9 mouse cellular contexts compared by ENCODE assay signal in the genomic region with DNA sequence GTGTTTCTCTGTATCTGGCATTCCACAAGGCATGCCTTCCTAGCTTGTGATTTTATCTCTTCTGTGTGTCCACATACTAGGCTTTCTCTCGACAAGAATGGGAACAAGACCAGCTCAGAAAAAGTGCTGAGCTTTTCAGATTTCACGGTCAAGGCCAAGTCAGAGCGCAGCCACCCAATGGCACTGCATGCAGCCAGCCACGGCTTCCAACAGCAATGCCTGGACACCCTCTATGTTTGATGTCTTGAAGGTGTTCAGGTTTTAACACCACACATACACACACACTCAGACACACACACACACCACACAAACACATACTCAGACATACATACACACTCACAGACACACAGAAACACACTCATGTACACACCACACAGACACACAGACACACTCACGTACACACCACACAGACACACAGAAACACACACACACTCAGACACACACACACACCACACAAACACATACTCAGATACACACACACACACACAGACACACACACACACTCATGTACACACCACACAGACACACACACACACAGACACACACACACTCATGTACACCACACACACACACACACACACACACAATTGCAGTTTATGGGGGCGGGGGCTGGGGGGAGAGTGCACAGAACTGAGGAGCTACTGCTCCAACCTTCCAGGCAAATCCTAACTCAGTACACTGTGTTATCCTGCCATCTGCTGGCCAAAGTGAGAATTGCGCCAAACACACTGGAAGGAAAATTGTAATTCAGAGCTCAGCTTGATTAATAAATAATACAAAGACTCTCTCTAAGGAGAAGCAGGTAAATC. TPM values are rescaled to one million over a fixed set of nuclear protein-coding genes. Genes with fewer than 3 reads are reported as not detected.
DNase-seq lines count a peak whose midpoint lies in the region; TF ChIP-seq lines count a peak whose summit lies in the region.
"Had no signal": no experiment of that assay in that cellular context is flagged by ENCODE, and none has a peak within 500 bp of the region (broad histone marks: within the 10 kb centered on the region; RNA-seq: fewer than 3 reads in every experiment).

No protein-coding gene starts in this region.

- no peak for TF ChIP-seq EP300 in ES-Bruce4 (IDR thresholded peaks at IDR 0.05; ENCODE audit: insufficient read depth, low read depth, low read length)

- no peaks in the 10 kb centered on the region for H3K4me1 ChIP-seq in ES-Bruce4 (ENCODE audit: control insufficient read depth, insufficient read depth, low read length)
- H3K4me1 ChIP-seq in bone marrow, adult 2 months (ENCODE audit: control insufficient read depth, insufficient read depth, low read length): peaks cover 2% of the 10 kb centered on the region
- 0 out of 2 replicates have a peak, but pooled peaks cover 2% of the 10 kb centered on the region for H3K4me1 ChIP-seq in embryonic fibroblast, embryonic 13.5 days (ENCODE audit: control insufficient read depth, insufficient read depth, low read length)
- H3K4me1 ChIP-seq: liver, embryonic 15.5 days had no signal

- intact Hi-C loops in heart, postnatal 36 days (cut with DNase I): loop anchor here (1.0 to 10.0 kb wide), 5 partner anchors 147 to 1049 kb away; partner anchors contain the start of genes Bend7 and Prpf18

- H3K27me3 ChIP-seq in ES-Bruce4 (ENCODE audit: control insufficient read depth, insufficient read depth, low read length, poor library complexity, severe bottlenecking): no peaks in the 10 kb centered on the region
- H3K27me3 ChIP-seq: liver, embryonic 15.5 days had no signal

- H3K27ac ChIP-seq in ES-Bruce4 (ENCODE audit: insufficient read depth, low read length): no peak overlapping the region
- no peak overlapping the region for H3K27ac ChIP-seq in bone marrow, adult 2 months (ENCODE audit: control insufficient read depth, insufficient read depth, low read depth, low read length, poor library complexity)
- no peak overlapping the region for H3K27ac ChIP-seq in embryonic fibroblast, embryonic 13.5 days (ENCODE audit: insufficient read depth, low read length)
- H3K27ac ChIP-seq: liver, embryonic 15.5 days had no signal

- TF ChIP-seq POLR2A in ES-Bruce4 (IDR thresholded peaks at IDR 0.05; ENCODE audit: insufficient read depth, low read length): no peak
- no peak for TF ChIP-seq POLR2A in bone marrow, adult 2 months (IDR thresholded peaks at IDR 0.05; ENCODE audit: borderline replicate concordance, control insufficient read depth, low read depth, low read length)
- peak; percentile 46; the same call in 1 of the 2 replicates for TF ChIP-seq POLR2A in embryonic fibroblast, embryonic 13.5 days (IDR thresholded peaks at IDR 0.05; ENCODE audit: low read depth, low read length)

- no peak overlapping the region for H3K4me3 ChIP-seq in ES-Bruce4 (ENCODE audit: low read depth, low read length)
- no peak overlapping the region for H3K4me3 ChIP-seq in bone marrow, adult 2 months (replicated peaks; ENCODE audit: control insufficient read depth, low read depth, low read length)
- no peak overlapping the region for H3K4me3 ChIP-seq in embryonic fibroblast, embryonic 13.5 days (ENCODE audit: insufficient read depth, low read length)
- H3K4me3 ChIP-seq: liver, embryonic 15.5 days had no signal

- TF ChIP-seq CTCF in ES-Bruce4 (IDR thresholded peaks at IDR 0.05; ENCODE audit: low read depth, low read length): peak; percentile 55
- peak; percentile 66 for TF ChIP-seq CTCF in bone marrow, adult 2 months (IDR thresholded peaks at IDR 0.05; ENCODE audit: control insufficient read depth, insufficient read depth, low read length)
- TF ChIP-seq CTCF in embryonic fibroblast, embryonic 13.5 days (IDR thresholded peaks at IDR 0.05; ENCODE audit: borderline replicate concordance, insufficient read depth, low read length): peak; percentile 46; the same call in 1 of the 2 replicates

- DNase-seq in heart, postnatal 36 days: peak; percentile 74 to 87
- peak; percentile 61 to 85 for DNase-seq in layer of hippocampus, adult 18-20 months (ENCODE audit: low spot score in 2 of 2)
- DNase-seq in lung, postnatal 10 days: peak; percentile 84
- DNase-seq in ovary, postnatal 36 days (ENCODE audit: low spot score): peak; percentile 73
- peak; percentile 63 for DNase-seq in thymus, postnatal 14 days

- H3K9me3 ChIP-seq in ES-Bruce4 (replicated peaks; ENCODE audit: control insufficient read depth, insufficient read depth, low read length, poor library complexity, severe bottlenecking): no peaks in the 10 kb centered on the region
- H3K9me3 ChIP-seq: liver, embryonic 15.5 days had no signal

- H3K9ac ChIP-seq in ES-Bruce4 (ENCODE audit: low read depth, poor library complexity, severe bottlenecking): no peak overlapping the region
- H3K9ac ChIP-seq: liver, embryonic 15.5 days had no signal

- 48% methylated on average over 7 of the region's 7 CpGs for WGBS in bone marrow, adult 2 months

- no peaks in the 10 kb centered on the region for H3K36me3 ChIP-seq in ES-Bruce4 (ENCODE audit: control insufficient read depth, insufficient read depth, low read length, poor library complexity, severe bottlenecking)
- H3K36me3 ChIP-seq: liver, embryonic 15.5 days had no signal

RNA-seq across cellular contexts. Expression of gene Sephs1, which starts 17.2 kb away (rescaled TPM):
- 59.5 and 61.4 TPM in 2 replicates for polyA plus RNA-seq in ES-Bruce4 (2011; ENCODE audit: insufficient read depth, insufficient read length, low read depth, missing spikeins)
- 15.7 and 17.7 TPM in 2 replicates for polyA plus RNA-seq in bone marrow, adult 2 months (2011; ENCODE audit: insufficient read depth, insufficient read length, low replicate concordance, missing spikeins)
- polyA plus RNA-seq in embryonic fibroblast, embryonic 13.5 days (2011; ENCODE audit: insufficient read length, low read depth, missing spikeins): 45.2 and 69.5 TPM in 2 replicates
- total RNA-seq in heart, postnatal 36 days (2021): 10 to 100 TPM; 13.7 to 16.1 TPM
- total RNA-seq in layer of hippocampus, adult 18-20 months (2021): 10 to 100 TPM; 18.5 to 20.2 TPM

RNA-seq across cellular contexts. Expression of gene Phyh, which starts 54.6 kb away (rescaled TPM):
- polyA plus RNA-seq in ES-Bruce4 (2011; ENCODE audit: insufficient read depth, insufficient read length, low read depth, missing spikeins): 45.4 and 54.2 TPM in 2 replicates
- 19.6 and 44.1 TPM in 2 replicates for polyA plus RNA-seq in bone marrow, adult 2 months (2011; ENCODE audit: insufficient read depth, insufficient read length, low replicate concordance, missing spikeins)
- 24.1 and 32.4 TPM in 2 replicates for polyA plus RNA-seq in embryonic fibroblast, embryonic 13.5 days (2011; ENCODE audit: insufficient read length, low read depth, missing spikeins)
- 100 to 1,000 TPM; 763 to 822 TPM for total RNA-seq in heart, postnatal 36 days (2021)
- 10 to 100 TPM; 89.4 to 92.4 TPM for total RNA-seq in layer of hippocampus, adult 18-20 months (2021)
